Mouse (Mus musculus) neural tube, embryonic 11.5 days (tissue): ENCODE results near the gene Efna5. TPM values are rescaled to one million over a fixed set of nuclear protein-coding genes. Genes with fewer than 3 reads are reported as not detected.

Experiments
- ATAC-seq: fragments of 200-750 bp; cut with Nextera tagmentation; 2 replicates; pipeline ENCODE4 v1.8.0; 2017; ENCODE audit warnings: moderate number of reproducible peaks, mild to moderate bottlenecking, moderate TSS enrichment, moderate library complexity; ENCODE audit not compliant: insufficient read depth, low FRiP score, low TSS enrichment
- DNase-seq: peaks from one replicate; pipeline ENCODE4 v3.0.0-alpha.2; 2015; ENCODE audit warnings: low spot score
- H3K27ac ChIP-seq: fragments of 300-500 bp; sonication (generic); 2 replicates; pipeline ENCODE4 v1.5.1; 2014; ENCODE audit warnings: low read depth, mild to moderate bottlenecking, low read length
- H3K27me3 ChIP-seq: fragments of 300-500 bp; sonication (generic); 2 replicates; pipeline ENCODE4 v1.6.1; 2014; ENCODE audit warnings: mild to moderate bottlenecking, low read length, mixed read lengths; ENCODE audit not compliant: control insufficient read depth, insufficient read depth
- H3K36me3 ChIP-seq: fragments of 300-500 bp; sonication (generic); 2 replicates; pipeline ENCODE4 v1.6.1; 2014; ENCODE audit warnings: mild to moderate bottlenecking, low read length, moderate library complexity, mixed read lengths; ENCODE audit not compliant: control insufficient read depth, insufficient read depth
- H3K4me1 ChIP-seq: fragments of 300-500 bp; sonication (generic); 2 replicates; pipeline ENCODE4 v1.6.1; 2014; ENCODE audit warnings: low read length, mixed read lengths; ENCODE audit not compliant: control insufficient read depth, insufficient read depth
- H3K4me2 ChIP-seq: fragments of 300-500 bp; sonication (generic); 2 replicates; pipeline ENCODE4 v1.6.1; 2014; ENCODE audit warnings: low read depth, mild to moderate bottlenecking, moderate library complexity
- H3K4me3 ChIP-seq: fragments of 300-500 bp; sonication (generic); 2 replicates; pipeline ENCODE4 v1.5.1; 2014; ENCODE audit warnings: low read depth, low read length
- H3K9ac ChIP-seq: fragments of 300-500 bp; sonication (generic); 2 replicates; pipeline ENCODE4 v1.6.1; 2014; ENCODE audit warnings: mild to moderate bottlenecking, low read length
- H3K9me3 ChIP-seq: fragments of 300-500 bp; sonication (generic); 2 replicates; pipeline ENCODE4 v1.6.1; 2016; ENCODE audit warnings: low read length; ENCODE audit not compliant: control insufficient read depth
- WGBS: fragments of 180-500 bp; shearing (Covaris S2); extraction: QIAGEN DNeasy Blood & Tissue Kit; methylation state at CpG from one replicate; pipeline ENCODE4 v1.1.7; 2014; 5-methylcytosine and 5-hydroxymethylcytosine counted together
- polyA plus RNA-seq: library from polyadenylated mRNA; unstranded; fragments of >200 nt; fragmentation: Nextera tagmentation; extraction: Ambion mirVana; gene quantifications from 2 replicates; pipeline ENCODE4 v1.2.1, GENCODE M21; 2014

Efna5 gene
- polyA plus RNA-seq, 1 experiment from 2014 or later = 40.1 TPM

GRCm38 (mm10) chr17:62603604-62604003, 277.5 kb downstream of the Efna5 start:
- no peaks in the 10 kb centered on the region for H3K36me3 ChIP-seq
- no peaks in the 10 kb centered on the region for H3K9me3 ChIP-seq
- H3K4me1 ChIP-seq = no peaks in the 10 kb centered on the region
- DNase-seq = no peak
- 63% methylated on average over 5 of the region's 5 CpGs for WGBS
- H3K27ac ChIP-seq = no peak overlapping the region
- no peak overlapping the region for H3K4me3 ChIP-seq
- no peak overlapping the region for H3K4me2 ChIP-seq
- no peaks in the 10 kb centered on the region for H3K27me3 ChIP-seq
- no peak for ATAC-seq
- H3K9ac ChIP-seq = no peak overlapping the region

GRCm38 (mm10) chr17:62598716-62599490, 282.2 kb downstream of the Efna5 start:
- Histone ChIP-seq H3K4me2 (no peak overlapping the region), H3K27me3 (no peaks in the 10 kb centered on the region), H3K9ac (no peak overlapping the region), H3K27ac (no peak overlapping the region), H3K4me3 (no peak overlapping the region), H3K9me3 (no peaks in the 10 kb centered on the region), H3K36me3 (no peaks in the 10 kb centered on the region), H3K4me1 (no peaks in the 10 kb centered on the region)
- DNase-seq (no peak), ATAC-seq (no peak)
- WGBS = 80% methylated on average over 9 of the region's 9 CpGs

GRCm38 (mm10) chr17:62592436-62593074, 288.6 kb downstream of the Efna5 start:
- no peak overlapping the region for H3K9ac ChIP-seq
- 79% methylated on average over 5 of the region's 5 CpGs for WGBS
- DNase-seq (no peak), ATAC-seq (no peak)
- no peaks in the 10 kb centered on the region for H3K36me3 ChIP-seq
- H3K27ac ChIP-seq = no peak overlapping the region
- no peak overlapping the region for H3K4me3 ChIP-seq
- no peak overlapping the region for H3K4me2 ChIP-seq
- H3K4me1 ChIP-seq = no peaks in the 10 kb centered on the region
- H3K9me3 ChIP-seq = no peaks in the 10 kb centered on the region
- no peaks in the 10 kb centered on the region for H3K27me3 ChIP-seq

- no peak overlapping the region for H3K4me2 ChIP-seq
- H3K9ac ChIP-seq = no peak overlapping the region
- no peak overlapping the region for H3K4me3 ChIP-seq
- no peak for ATAC-seq
- no peaks in the 10 kb centered on the region for H3K4me1 ChIP-seq
- WGBS = 73% methylated on average over 10 of the region's 10 CpGs
- H3K27ac ChIP-seq = no peak overlapping the region
- H3K27me3 ChIP-seq = no peaks in the 10 kb centered on the region
- DNase-seq = no peak
- H3K36me3 ChIP-seq = no peaks in the 10 kb centered on the region
- H3K9me3 ChIP-seq = no peaks in the 10 kb centered on the region
Measured at GRCm38 (mm10) chr17:62591581-62592435, 289.3 kb downstream of the Efna5 start.

- Histone ChIP-seq H3K27ac (no peak overlapping the region), H3K36me3 (no peaks in the 10 kb centered on the region), H3K4me1 (no peaks in the 10 kb centered on the region), H3K9ac (no peak overlapping the region), H3K4me3 (no peak overlapping the region), H3K4me2 (no peak overlapping the region), H3K9me3 (no peaks in the 10 kb centered on the region), H3K27me3 (no peaks in the 10 kb centered on the region)
- no peak for DNase-seq
- 81% methylated on average over 9 of the region's 9 CpGs for WGBS
- no peak for ATAC-seq
Measured at GRCm38 (mm10) chr17:62590685-62591460, 290.2 kb downstream of the Efna5 start.

GRCm38 (mm10) chr17:62580127-62580526, 301.0 kb downstream of the Efna5 start:
- no peaks in the 10 kb centered on the region for H3K9me3 ChIP-seq
- ATAC-seq (no peak), DNase-seq (no peak)
- no peak overlapping the region for H3K4me2 ChIP-seq
- H3K27ac ChIP-seq = no peak overlapping the region
- H3K9ac ChIP-seq = no peak overlapping the region
- no peaks in the 10 kb centered on the region for H3K27me3 ChIP-seq
- H3K36me3 ChIP-seq = no peaks in the 10 kb centered on the region
- no peaks in the 10 kb centered on the region for H3K4me1 ChIP-seq
- 86% methylated on average over 6 of the region's 6 CpGs for WGBS
- no peak overlapping the region for H3K4me3 ChIP-seq

GRCm38 (mm10) chr17:62579618-62580017, 301.5 kb downstream of the Efna5 start:
- Histone ChIP-seq H3K4me2 (no peak overlapping the region), H3K27ac (no peak overlapping the region), H3K9ac (no peak overlapping the region), H3K4me3 (no peak overlapping the region), H3K9me3 (no peaks in the 10 kb centered on the region), H3K36me3 (no peaks in the 10 kb centered on the region), H3K4me1 (no peaks in the 10 kb centered on the region), H3K27me3 (no peaks in the 10 kb centered on the region)
- WGBS = 80% methylated on average over 6 of the region's 6 CpGs
- DNase-seq = no peak
- no peak for ATAC-seq

- Histone ChIP-seq H3K4me1 (no peaks in the 10 kb centered on the region), H3K27ac (no peak overlapping the region), H3K9me3 (no peaks in the 10 kb centered on the region), H3K4me3 (no peak overlapping the region), H3K36me3 (no peaks in the 10 kb centered on the region), H3K9ac (no peak overlapping the region), H3K4me2 (no peak overlapping the region), H3K27me3 (no peaks in the 10 kb centered on the region)
- WGBS = 82% methylated on average over 9 of the region's 9 CpGs
- no peak for ATAC-seq
- DNase-seq = no peak
Measured at GRCm38 (mm10) chr17:62574499-62575265, 306.4 kb downstream of the Efna5 start.
